Mouse (Mus musculus): ENCODE measurements around the gene Pde7b.
A peak's percentile ranks its signal among the peaks of the same experiment; 100 is the strongest.

Pde7b gene

GRCm38 (mm10) chr10:20493826-20494455, 230.9 kb downstream of the Pde7b start:
- no peak for DNase-seq (ENCODE audit: low read depth, low spot score)

- DNase-seq (ENCODE audit: low read depth, low spot score) = no peak
These were observed 232.5 kb downstream of the Pde7b start for GRCm38 (mm10) chr10:20492216-20492964.

GRCm38 (mm10) chr10:20490775-20491174, 234.1 kb downstream of the Pde7b start:
- DNase-seq (ENCODE audit: low read depth, low spot score) = no peak

GRCm38 (mm10) chr10:20490281-20490680, 234.6 kb downstream of the Pde7b start:
- no peak for DNase-seq (ENCODE audit: low read depth, low spot score)

- DNase-seq (ENCODE audit: low read depth, low spot score) = no peak
These were observed 238.2 kb downstream of the Pde7b start for GRCm38 (mm10) chr10:20486461-20487253.

- no peak for DNase-seq (ENCODE audit: low read depth, low spot score)
These were observed 239.1 kb downstream of the Pde7b start for GRCm38 (mm10) chr10:20485816-20486215.

- no peak for DNase-seq (ENCODE audit: low read depth, low spot score)
These were observed 245.4 kb downstream of the Pde7b start for GRCm38 (mm10) chr10:20479481-20479880.

GRCm38 (mm10) chr10:20478456-20478855, 246.4 kb downstream of the Pde7b start:
- no peak for DNase-seq (ENCODE audit: low read depth, low spot score)

GRCm38 (mm10) chr10:20474831-20475230, 250.0 kb downstream of the Pde7b start:
- peak; percentile 55 for DNase-seq (ENCODE audit: low read depth, low spot score)

- no peak for DNase-seq (ENCODE audit: low read depth, low spot score)
These were observed 250.8 kb downstream of the Pde7b start for GRCm38 (mm10) chr10:20474036-20474435.

GRCm38 (mm10) chr10:20473505-20473904, 251.4 kb downstream of the Pde7b start:
- DNase-seq (ENCODE audit: low read depth, low spot score) = no peak

GRCm38 (mm10) chr10:20472007-20472406, 252.9 kb downstream of the Pde7b start:
- no peak for DNase-seq (ENCODE audit: low read depth, low spot score)

- no peak for DNase-seq (ENCODE audit: low read depth, low spot score)
These were observed 260.2 kb downstream of the Pde7b start for GRCm38 (mm10) chr10:20464631-20465030.

GRCm38 (mm10) chr10:20463941-20464340, 260.9 kb downstream of the Pde7b start:
- no peak for DNase-seq (ENCODE audit: low read depth, low spot score)

GRCm38 (mm10) chr10:20462596-20462995, 262.3 kb downstream of the Pde7b start:
- no peak for DNase-seq (ENCODE audit: low read depth, low spot score)

- DNase-seq (ENCODE audit: low read depth, low spot score) = no peak
These were observed 265.1 kb downstream of the Pde7b start for GRCm38 (mm10) chr10:20459657-20460350.

- DNase-seq (ENCODE audit: low read depth, low spot score) = no peak
These were observed 265.7 kb downstream of the Pde7b start for GRCm38 (mm10) chr10:20459160-20459559.

GRCm38 (mm10) chr10:20454387-20455065, 270.4 kb downstream of the Pde7b start:
- no peak for DNase-seq (ENCODE audit: low read depth, low spot score)

- no peak for DNase-seq (ENCODE audit: low read depth, low spot score)
These were observed 287.4 kb downstream of the Pde7b start for GRCm38 (mm10) chr10:20437428-20437827.

- DNase-seq (ENCODE audit: low read depth, low spot score) = no peak
These were observed 287.9 kb downstream of the Pde7b start for GRCm38 (mm10) chr10:20437021-20437420.

GRCm38 (mm10) chr10:20435913-20436312, 289.0 kb downstream of the Pde7b start:
- no peak for DNase-seq (ENCODE audit: low read depth, low spot score)
